Mouse (Mus musculus) MEL (cell line): Measurements from ENCODE around the gene Zbtb38. TPM values are rescaled to one million over a fixed set of nuclear protein-coding genes. Genes with fewer than 3 reads are reported as not detected.

Source experiments
- DNase-seq: peaks from one replicate; pipeline ENCODE4 v3.0.0; 2011; ENCODE audit warnings: low read depth, low spot score
- H3K27ac ChIP-seq: 2 replicates; pipeline ENCODE4 v1.5.1; 2012; ENCODE audit warnings: low read depth, mild to moderate bottlenecking, control low read depth, low read length, moderate library complexity; ENCODE audit not compliant: control insufficient read depth
- H3K27me3 ChIP-seq, 2 experiments: fragments of 150-350 bp in 1 of 2; sonication (generic) in 1 of 2; 2 replicates each; pipeline ENCODE4 v1.6.1; 2012; ENCODE audit warnings: low read length in 2 of 2, mild to moderate bottlenecking in 2 of 2, improper control_type of control experiment in 1 of 2, moderate library complexity in 1 of 2; ENCODE audit not compliant: insufficient read depth in 2 of 2, control insufficient read depth in 1 of 2
- H3K36me3 ChIP-seq, 2 experiments: 2 replicates each; pipeline ENCODE4 v1.6.1; 2012 to 2014; ENCODE audit warnings: low read length in 2 of 2, improper control_type of control experiment in 1 of 2, inconsistent platforms in 1 of 2, mild to moderate bottlenecking in 1 of 2; ENCODE audit not compliant: insufficient read depth in 2 of 2, control insufficient read depth in 1 of 2
- H3K4me1 ChIP-seq, 2 experiments: fragments of 150-350 bp in 1 of 2; sonication (generic) in 1 of 2; 2 replicates each; pipeline ENCODE4 v1.6.1; 2012; ENCODE audit warnings: low read length in 2 of 2, improper control_type of control experiment in 1 of 2, mild to moderate bottlenecking in 1 of 2; ENCODE audit not compliant: insufficient read depth in 2 of 2, control insufficient read depth in 1 of 2
- H3K4me3 ChIP-seq, 2 experiments: fragments of 150-350 bp in 1 of 2; sonication (generic) in 1 of 2; 2 replicates each; pipeline ENCODE4 v1.5.1; 2012; ENCODE audit warnings: low read depth in 2 of 2, low read length in 2 of 2, mild to moderate bottlenecking in 2 of 2, moderate library complexity in 2 of 2, control low read depth in 1 of 2, improper control_type of control experiment in 1 of 2; ENCODE audit not compliant: control insufficient read depth in 1 of 2, insufficient read depth in 1 of 2
- H3K79me2 ChIP-seq: 2 replicates; pipeline ENCODE4 v1.6.1; 2012; ENCODE audit warnings: mild to moderate bottlenecking, low read length, moderate library complexity; ENCODE audit not compliant: control insufficient read depth, poor library complexity, insufficient read depth
- H3K9ac ChIP-seq: 2 replicates; pipeline ENCODE4 v1.6.1; 2012; ENCODE audit warnings: low read depth, mild to moderate bottlenecking, control low read depth, low read length, moderate library complexity; ENCODE audit not compliant: control insufficient read depth, poor library complexity, severe bottlenecking
- H3K9me3 ChIP-seq: fragments of 150-350 bp; sonication (generic); replicated peaks from 2 replicates; pipeline ENCODE4 v1.6.1; 2012; ENCODE audit warnings: mild to moderate bottlenecking, low read length, improper control_type of control experiment, moderate library complexity; ENCODE audit not compliant: insufficient read depth
- CHD2 ChIP-seq: IDR thresholded peaks from 2 replicates; pipeline ENCODE4 v1.6.1; 2011; ENCODE audit warnings: low read length, improper control_type of control experiment
- CTCF ChIP-seq, 3 experiments: IDR thresholded peaks in 2 of 3; conservative IDR thresholded peaks in 1 of 3; 2 replicates each; pipeline ENCODE4 v1.5.1; 2011 to 2012; ENCODE audit warnings: low read length in 3 of 3, low read depth in 2 of 3, mild to moderate bottlenecking in 2 of 3, improper control_type of control experiment in 1 of 3, inconsistent platforms in 1 of 3, mixed read lengths in 1 of 3, moderate library complexity in 1 of 3; ENCODE audit not compliant: control insufficient read depth in 1 of 3, insufficient read depth in 1 of 3, poor library complexity in 1 of 3, severe bottlenecking in 1 of 3
- E2F4 ChIP-seq: IDR thresholded peaks from 2 replicates; pipeline ENCODE4 v1.6.1; 2011; ENCODE audit warnings: low read depth, low read length, improper control_type of control experiment, borderline replicate concordance
- ELF1 ChIP-seq: IDR thresholded peaks from 2 replicates; pipeline ENCODE4 v1.6.1; 2014; ENCODE audit warnings: low read depth, mild to moderate bottlenecking, inconsistent platforms, low read length, improper control_type of control experiment, moderate library complexity
- GABPA ChIP-seq: IDR thresholded peaks from 2 replicates; pipeline ENCODE4 v1.6.1; 2012; ENCODE audit warnings: low read depth, mild to moderate bottlenecking, inconsistent platforms, low read length, improper control_type of control experiment, moderate library complexity
- GATA1 ChIP-seq: IDR thresholded peaks from 2 replicates; pipeline ENCODE4 v1.6.1; 2011; ENCODE audit warnings: low read depth, low read length, improper control_type of control experiment
- HCFC1 ChIP-seq: IDR thresholded peaks from 2 replicates; pipeline ENCODE4 v1.6.1; 2012; ENCODE audit warnings: low read depth, mild to moderate bottlenecking, inconsistent platforms, low read length, improper control_type of control experiment, moderate library complexity
- JUND ChIP-seq: IDR thresholded peaks from 2 replicates; pipeline ENCODE4 v1.6.1; 2011; ENCODE audit warnings: low read depth, mild to moderate bottlenecking, improper control_type of control experiment, low read length
- KAT2A ChIP-seq: conservative IDR thresholded peaks from 2 replicates; pipeline ENCODE4 v1.6.1; 2012; ENCODE audit warnings: low read depth, low read length, improper control_type of control experiment, inconsistent platforms
- MAFK ChIP-seq: IDR thresholded peaks from 2 replicates; pipeline ENCODE4 v1.6.1; 2011; ENCODE audit warnings: low read depth, mild to moderate bottlenecking, low read length, improper control_type of control experiment, borderline replicate concordance
- MAX ChIP-seq: IDR thresholded peaks from 2 replicates; pipeline ENCODE4 v1.6.1; 2011; ENCODE audit warnings: low read length, improper control_type of control experiment
- MAZ ChIP-seq: IDR thresholded peaks from 2 replicates; pipeline ENCODE4 v1.6.1; 2012; ENCODE audit warnings: low read depth, mild to moderate bottlenecking, inconsistent platforms, low read length, improper control_type of control experiment
- MEF2A ChIP-seq: IDR thresholded peaks from 2 replicates; pipeline ENCODE4 v1.6.1; 2014; ENCODE audit warnings: low read depth, mild to moderate bottlenecking, inconsistent platforms, low read length, improper control_type of control experiment; ENCODE audit not compliant: poor library complexity, insufficient replicate concordance, severe bottlenecking; ENCODE audit errors: extremely low read depth
- MYC ChIP-seq: IDR thresholded peaks from 2 replicates; pipeline ENCODE4 v1.6.1; 2011; ENCODE audit warnings: low read depth, mild to moderate bottlenecking, low read length, improper control_type of control experiment, moderate library complexity
- POLR2A ChIP-seq, 2 experiments: IDR thresholded peaks; 2 replicates each; pipeline ENCODE4 v1.6.1; 2011 to 2012; ENCODE audit warnings: low read length in 2 of 2, mild to moderate bottlenecking in 2 of 2, control low read depth in 1 of 2, improper control_type of control experiment in 1 of 2, low read depth in 1 of 2, moderate library complexity in 1 of 2; ENCODE audit not compliant: control insufficient read depth in 1 of 2, insufficient read depth in 1 of 2, poor library complexity in 1 of 2
- POLR2AphosphoS2 ChIP-seq: IDR thresholded peaks from 2 replicates; pipeline ENCODE4 v1.6.1; 2011; ENCODE audit warnings: low read length, improper control_type of control experiment
- RAD21 ChIP-seq: IDR thresholded peaks from 2 replicates; pipeline ENCODE4 v1.6.1; 2011; ENCODE audit warnings: mild to moderate bottlenecking, low read depth, low read length, improper control_type of control experiment
- SIN3A ChIP-seq: IDR thresholded peaks from 2 replicates; pipeline ENCODE4 v1.6.1; 2012; ENCODE audit warnings: low read length, improper control_type of control experiment, inconsistent platforms
- SMC3 ChIP-seq: IDR thresholded peaks from 2 replicates; pipeline ENCODE4 v1.6.1; 2011; ENCODE audit warnings: low read depth, low read length, improper control_type of control experiment
- TAL1 ChIP-seq: IDR thresholded peaks from 2 replicates; pipeline ENCODE4 v1.6.1; 2012; ENCODE audit warnings: mild to moderate bottlenecking, inconsistent platforms, low read length, moderate library complexity, mixed read lengths
- TCF12 ChIP-seq: IDR thresholded peaks from 2 replicates; pipeline ENCODE4 v1.6.1; 2014; ENCODE audit warnings: low read depth, mild to moderate bottlenecking, inconsistent platforms, low read length, improper control_type of control experiment, moderate library complexity
- UBTF ChIP-seq: IDR thresholded peaks from 2 replicates; pipeline ENCODE4 v1.6.1; 2012; ENCODE audit warnings: low read depth, mild to moderate bottlenecking, inconsistent platforms, low read length, improper control_type of control experiment, moderate library complexity, borderline replicate concordance; ENCODE audit not compliant: insufficient read depth
- USF1 ChIP-seq: IDR thresholded peaks from 2 replicates; pipeline ENCODE4 v1.6.1; 2014; ENCODE audit warnings: low read depth, mild to moderate bottlenecking, inconsistent platforms, low read length, improper control_type of control experiment, moderate library complexity
- USF2 ChIP-seq, 2 experiments: IDR thresholded peaks; 2 replicates each; pipeline ENCODE4 v1.6.1; 2011 to 2012; ENCODE audit warnings: improper control_type of control experiment in 2 of 2, low read length in 2 of 2, borderline replicate concordance in 1 of 2, inconsistent platforms in 1 of 2, low read depth in 1 of 2, mild to moderate bottlenecking in 1 of 2; ENCODE audit not compliant: insufficient read depth in 1 of 2
- ZNF384 ChIP-seq: IDR thresholded peaks from 2 replicates; pipeline ENCODE4 v1.6.1; 2012; ENCODE audit warnings: low read depth, mild to moderate bottlenecking, inconsistent platforms, low read length, improper control_type of control experiment
- polyA plus RNA-seq, 2 experiments: library from polyadenylated mRNA; stranded (reverse) in 1 of 2; unstranded in 1 of 2; fragments of >175 nt in 1 of 2; fragments of >200 nt in 1 of 2; gene quantifications; 2 replicates each; pipeline versions ENCODE4 v1.2.1 to v1.2.4; 2012; ENCODE audit warnings: low replicate concordance in 2 of 2, low read depth in 1 of 2; ENCODE audit not compliant: insufficient read length in 2 of 2, insufficient read depth in 1 of 2, missing spikeins in 1 of 2
- total RNA-seq: library from RNA; depleted of rRNA; stranded (reverse); fragments of 300-350 nt; gene quantifications from 2 replicates; pipeline ENCODE4 v1.2.3, GENCODE M21; 2012

Zbtb38 gene
- total and polyA plus RNA-seq, 3 experiments, result 10.9 to 65.0 (median 12.2) TPM

DNA sequence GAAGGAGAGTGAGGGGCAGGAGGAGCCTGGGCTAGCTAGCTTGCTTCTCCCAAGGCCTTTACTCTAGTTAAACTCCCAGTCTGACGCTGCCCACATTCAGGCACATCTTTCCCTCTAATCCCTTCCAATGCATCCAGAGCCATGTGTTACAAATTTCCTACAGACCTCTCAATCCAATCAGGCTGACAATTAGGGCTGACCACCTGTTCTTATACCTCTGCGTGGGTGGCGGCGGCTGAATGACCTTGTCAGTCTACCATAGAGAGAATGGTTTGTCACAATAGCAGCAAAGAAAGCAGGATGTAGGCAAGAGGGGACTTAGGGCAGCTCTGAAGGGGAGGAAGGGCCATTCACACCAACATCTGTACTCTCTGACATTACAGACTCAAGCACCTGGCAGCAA is 62.2 kb downstream of the Zbtb38 start:
- DNase-seq, result no peak
- Histone ChIP-seq H3K9me3 (no peaks in the 10 kb centered on the region), H3K79me2 (no peaks in the 10 kb centered on the region), H3K36me3 (peaks cover 0 to 2% of the 10 kb centered on the region in 2 experiments; a peak in 2 of 4 replicates), H3K4me1 (no peaks in the 10 kb centered on the region), H3K9ac (no peak overlapping the region), H3K27me3 (no peaks in the 10 kb centered on the region), H3K27ac (no peak overlapping the region), H3K4me3 (no peak overlapping the region)
- TF ChIP-seq USF1 (no peak), UBTF (no peak), TAL1 (no peak), MAX (no peak), RAD21 (no peak), CTCF (IDR thresholded peaks at IDR 0.05 in 2 of 3, conservative IDR thresholded peaks at IDR 0.05 in 1 of 3; ENCODE audit: control insufficient read depth in 1 of 3, insufficient read depth in 1 of 3, low read depth in 2 of 3, low read length in 3 of 3, poor library complexity in 1 of 3, severe bottlenecking in 1 of 3) (no peak), CHD2 (no peak), ZNF384 (no peak), TCF12 (no peak), MYC (no peak), E2F4 (no peak)

GRCm38 (mm10) chr9:96689076-96689475 is 63.6 kb downstream of the Zbtb38 start:
- Histone ChIP-seq H3K27me3 (no peaks in the 10 kb centered on the region), H3K27ac (no peak overlapping the region), H3K4me3 (no peak overlapping the region), H3K4me1 (no peaks in the 10 kb centered on the region), H3K9me3 (no peaks in the 10 kb centered on the region), H3K9ac (no peak overlapping the region), H3K36me3 (peaks cover 0 to 1% of the 10 kb centered on the region in 2 experiments; a peak in 2 of 4 replicates), H3K79me2 (no peaks in the 10 kb centered on the region)
- no peak for DNase-seq
- TF ChIP-seq SIN3A (no peak), SMC3 (no peak), GABPA (no peak)

- Histone ChIP-seq H3K27me3 (no peaks in the 10 kb centered on the region), H3K36me3 (no peaks in the 10 kb centered on the region; a peak in 2 of 4 replicates), H3K4me1 (no peaks in the 10 kb centered on the region), H3K9ac (no peak overlapping the region), H3K9me3 (no peaks in the 10 kb centered on the region), H3K4me3 (no peak overlapping the region), H3K27ac (no peak overlapping the region), H3K79me2 (no peaks in the 10 kb centered on the region)
- no peak for DNase-seq
- TF ChIP-seq GATA1 (no peak), MYC (no peak), MAFK (no peak), CHD2 (no peak), USF2 (IDR thresholded peaks at IDR 0.05; ENCODE audit: borderline replicate concordance in 1 of 2, insufficient read depth in 1 of 2, low read depth in 1 of 2, low read length in 2 of 2) (no peak), KAT2A (no peak), ZNF384 (no peak), ELF1 (no peak), SIN3A (no peak), HCFC1 (no peak), MEF2A (no peak), MAX (no peak), POLR2A (IDR thresholded peaks at IDR 0.05; ENCODE audit: control insufficient read depth in 1 of 2, insufficient read depth in 1 of 2, low read depth in 1 of 2, low read length in 2 of 2, poor library complexity in 1 of 2) (no peak), MAZ (no peak), E2F4 (no peak), POLR2AphosphoS2 (no peak), UBTF (no peak), JUND (no peak)
These were observed 64.3 kb downstream of the Zbtb38 start for GRCm38 (mm10) chr9:96688194-96688875.
